Mouse (Mus musculus): ENCODE measurements around the gene Pafah2. TPM values are rescaled to one million over a fixed set of nuclear protein-coding genes. Genes with fewer than 3 reads are reported as not detected.

Gene Pafah2
- polyA plus RNA-seq, 1 experiment from 2014 or later = 32.5 TPM

- Histone ChIP-seq H3K9ac (ENCODE audit: low read length) (no peak overlapping the region), H3K9me3 (ENCODE audit: control insufficient read depth, low read length) (no peaks in the 10 kb centered on the region), H3K27me3 (replicated peaks; ENCODE audit: control insufficient read depth, insufficient read depth, low read length) (no peaks in the 10 kb centered on the region), H3K27ac (ENCODE audit: low read depth) (no peak overlapping the region), H3K4me1 (replicated peaks; ENCODE audit: control insufficient read depth, insufficient read depth, low read length) (0 out of 2 replicates have a peak, but pooled peaks cover 4% of the 10 kb centered on the region), H3K36me3 (ENCODE audit: control insufficient read depth, insufficient read depth, low read length) (peaks cover 27% of the 10 kb centered on the region; the same call in 1 of the 2 replicates), H3K4me2 (ENCODE audit: low read length) (no peak overlapping the region), H3K4me3 (ENCODE audit: low read depth, low read length) (no peak overlapping the region)
- no peak for ATAC-seq (replicated peaks; ENCODE audit: low FRiP score, low TSS enrichment, low read depth)
- WGBS = 43% methylated on average over 7 of the region's 7 CpGs
- DNase-seq (ENCODE audit: low spot score) = no peak
Measured at GRCm38 (mm10) chr4:134417111-134417510, 21.0 kb downstream of the Pafah2 start.

GRCm38 (mm10) chr4:134421971-134422370 lies 25.9 kb downstream of the Pafah2 start:
- DNase-seq (ENCODE audit: low spot score) = no peak
- no peak overlapping the region for H3K9ac ChIP-seq (ENCODE audit: low read length)
- H3K9me3 ChIP-seq (ENCODE audit: control insufficient read depth, low read length) = no peaks in the 10 kb centered on the region
- H3K4me3 ChIP-seq (ENCODE audit: low read depth, low read length) = no peak overlapping the region
- H3K36me3 ChIP-seq (ENCODE audit: control insufficient read depth, insufficient read depth, low read length) = peaks cover 40% of the 10 kb centered on the region
- 52% methylated on average over 11 of the region's 11 CpGs for WGBS
- H3K4me2 ChIP-seq (ENCODE audit: low read length) = no peak overlapping the region
- H3K27ac ChIP-seq (ENCODE audit: low read depth) = no peak overlapping the region
- no peaks in the 10 kb centered on the region for H3K4me1 ChIP-seq (replicated peaks; ENCODE audit: control insufficient read depth, insufficient read depth, low read length)
- H3K27me3 ChIP-seq (replicated peaks; ENCODE audit: control insufficient read depth, insufficient read depth, low read length) = no peaks in the 10 kb centered on the region
- ATAC-seq (replicated peaks; ENCODE audit: low FRiP score, low TSS enrichment, low read depth) = no peak

GRCm38 (mm10) chr4:134423949-134424348 lies 27.8 kb downstream of the Pafah2 start:
- no peak overlapping the region for H3K27ac ChIP-seq (ENCODE audit: low read depth)
- H3K9me3 ChIP-seq (ENCODE audit: control insufficient read depth, low read length) = no peaks in the 10 kb centered on the region
- H3K27me3 ChIP-seq (replicated peaks; ENCODE audit: control insufficient read depth, insufficient read depth, low read length) = no peaks in the 10 kb centered on the region
- no peak overlapping the region for H3K9ac ChIP-seq (ENCODE audit: low read length)
- H3K4me1 ChIP-seq (replicated peaks; ENCODE audit: control insufficient read depth, insufficient read depth, low read length) = no peaks in the 10 kb centered on the region
- no peak for ATAC-seq (replicated peaks; ENCODE audit: low FRiP score, low TSS enrichment, low read depth)
- peaks cover 31% of the 10 kb centered on the region for H3K36me3 ChIP-seq (ENCODE audit: control insufficient read depth, insufficient read depth, low read length)
- no peak overlapping the region for H3K4me3 ChIP-seq (ENCODE audit: low read depth, low read length)
- 91% methylated on average over 7 of the region's 7 CpGs for WGBS
- H3K4me2 ChIP-seq (ENCODE audit: low read length) = no peak overlapping the region
- no peak for DNase-seq (ENCODE audit: low spot score)

- H3K27me3 ChIP-seq (replicated peaks; ENCODE audit: control insufficient read depth, insufficient read depth, low read length) = no peaks in the 10 kb centered on the region
- no peak for ATAC-seq (replicated peaks; ENCODE audit: low FRiP score, low TSS enrichment, low read depth)
- H3K4me1 ChIP-seq (replicated peaks; ENCODE audit: control insufficient read depth, insufficient read depth, low read length) = peaks cover 3% of the 10 kb centered on the region
- no peak overlapping the region for H3K9ac ChIP-seq (ENCODE audit: low read length)
- no peak for DNase-seq (ENCODE audit: low spot score)
- peaks cover 31% of the 10 kb centered on the region for H3K36me3 ChIP-seq (ENCODE audit: control insufficient read depth, insufficient read depth, low read length)
- no peaks in the 10 kb centered on the region for H3K9me3 ChIP-seq (ENCODE audit: control insufficient read depth, low read length)
- H3K4me3 ChIP-seq (ENCODE audit: low read depth, low read length) = no peak overlapping the region
- no peak overlapping the region for H3K27ac ChIP-seq (ENCODE audit: low read depth)
- WGBS = 70% methylated on average over 7 of the region's 7 CpGs
- no peak overlapping the region for H3K4me2 ChIP-seq (ENCODE audit: low read length)
Measured at GRCm38 (mm10) chr4:134425088-134425487, 29.0 kb downstream of the Pafah2 start.

GRCm38 (mm10) chr4:134430381-134431004 lies 34.4 kb downstream of the Pafah2 start:
- Histone ChIP-seq H3K4me1 (replicated peaks; ENCODE audit: control insufficient read depth, insufficient read depth, low read length) (peaks cover 16% of the 10 kb centered on the region), H3K27me3 (replicated peaks; ENCODE audit: control insufficient read depth, insufficient read depth, low read length) (no peaks in the 10 kb centered on the region), H3K36me3 (ENCODE audit: control insufficient read depth, insufficient read depth, low read length) (peaks cover 6% of the 10 kb centered on the region), H3K9ac (ENCODE audit: low read length) (no peak overlapping the region), H3K4me3 (ENCODE audit: low read depth, low read length) (no peak overlapping the region), H3K9me3 (ENCODE audit: control insufficient read depth, low read length) (no peaks in the 10 kb centered on the region), H3K4me2 (ENCODE audit: low read length) (peak overlapping the region; percentile 34), H3K27ac (ENCODE audit: low read depth) (peak overlapping the region; percentile 85)
- ATAC-seq (replicated peaks; ENCODE audit: low FRiP score, low TSS enrichment, low read depth) (peak; percentile 76; the same call in 1 of the 2 replicates), DNase-seq (ENCODE audit: low spot score) (peak; percentile 84)
- WGBS = 28% methylated on average over 23 of the region's 23 CpGs

- H3K27ac ChIP-seq (ENCODE audit: low read depth) = no peak overlapping the region
- no peak overlapping the region for H3K9ac ChIP-seq (ENCODE audit: low read length)
- no peak overlapping the region for H3K4me2 ChIP-seq (ENCODE audit: low read length)
- no peaks in the 10 kb centered on the region for H3K9me3 ChIP-seq (ENCODE audit: control insufficient read depth, low read length)
- H3K27me3 ChIP-seq (replicated peaks; ENCODE audit: control insufficient read depth, insufficient read depth, low read length) = no peaks in the 10 kb centered on the region
- H3K36me3 ChIP-seq (ENCODE audit: control insufficient read depth, insufficient read depth, low read length) = no peaks in the 10 kb centered on the region
- 85% methylated on average over 15 of the region's 15 CpGs for WGBS
- no peak overlapping the region for H3K4me3 ChIP-seq (ENCODE audit: low read depth, low read length)
- ATAC-seq (replicated peaks; ENCODE audit: low FRiP score, low TSS enrichment, low read depth) = no peak
- DNase-seq (ENCODE audit: low spot score) = no peak
- H3K4me1 ChIP-seq (replicated peaks; ENCODE audit: control insufficient read depth, insufficient read depth, low read length) = peaks cover 16% of the 10 kb centered on the region
Measured at GRCm38 (mm10) chr4:134432686-134433360, 36.7 kb downstream of the Pafah2 start.

- 32% methylated on average over 7 of the region's 7 CpGs for WGBS
- ATAC-seq (replicated peaks; ENCODE audit: low FRiP score, low TSS enrichment, low read depth) = no peak
- no peak overlapping the region for H3K27ac ChIP-seq (ENCODE audit: low read depth)
Measured at GRCm38 (mm10) chr4:134436185-134436584, 40.1 kb downstream of the Pafah2 start.

GRCm38 (mm10) chr4:134436659-134437058 lies 40.5 kb downstream of the Pafah2 start:
- no peaks in the 10 kb centered on the region for H3K4me1 ChIP-seq (replicated peaks; ENCODE audit: control insufficient read depth, insufficient read depth, low read length)
- WGBS = 58% methylated on average over 10 of the region's 10 CpGs
- no peaks in the 10 kb centered on the region for H3K9me3 ChIP-seq (ENCODE audit: control insufficient read depth, low read length)
- ATAC-seq (replicated peaks; ENCODE audit: low FRiP score, low TSS enrichment, low read depth) = no peak
- H3K9ac ChIP-seq (ENCODE audit: low read length) = no peak overlapping the region
- no peak for DNase-seq (ENCODE audit: low spot score)
- H3K4me3 ChIP-seq (ENCODE audit: low read depth, low read length) = no peak overlapping the region
- no peak overlapping the region for H3K4me2 ChIP-seq (ENCODE audit: low read length)
- H3K36me3 ChIP-seq (ENCODE audit: control insufficient read depth, insufficient read depth, low read length) = no peaks in the 10 kb centered on the region
- H3K27me3 ChIP-seq (replicated peaks; ENCODE audit: control insufficient read depth, insufficient read depth, low read length) = no peaks in the 10 kb centered on the region
- no peak overlapping the region for H3K27ac ChIP-seq (ENCODE audit: low read depth)

More at GRCm38 (mm10) chr4:134436185-134436584, 40.1 kb downstream of the Pafah2 start:
- H3K9me3 ChIP-seq (ENCODE audit: control insufficient read depth, low read length) = no peaks in the 10 kb centered on the region
- peaks cover 2% of the 10 kb centered on the region for H3K4me1 ChIP-seq (replicated peaks; ENCODE audit: control insufficient read depth, insufficient read depth, low read length)
- no peak overlapping the region for H3K9ac ChIP-seq (ENCODE audit: low read length)
- H3K36me3 ChIP-seq (ENCODE audit: control insufficient read depth, insufficient read depth, low read length) = no peaks in the 10 kb centered on the region
- H3K4me2 ChIP-seq (ENCODE audit: low read length) = no peak overlapping the region
- no peaks in the 10 kb centered on the region for H3K27me3 ChIP-seq (replicated peaks; ENCODE audit: control insufficient read depth, insufficient read depth, low read length)
- DNase-seq (ENCODE audit: low spot score) = no peak
- H3K4me3 ChIP-seq (ENCODE audit: low read depth, low read length) = no peak overlapping the region

GRCm38 (mm10) chr4:134439119-134439518 lies 43.0 kb downstream of the Pafah2 start:
- H3K4me2 ChIP-seq (ENCODE audit: low read length) = no peak overlapping the region
- no peak for ATAC-seq (replicated peaks; ENCODE audit: low FRiP score, low TSS enrichment, low read depth)
- H3K27ac ChIP-seq (ENCODE audit: low read depth) = no peak overlapping the region
- DNase-seq (ENCODE audit: low spot score) = no peak
- H3K9ac ChIP-seq (ENCODE audit: low read length) = no peak overlapping the region
- H3K4me3 ChIP-seq (ENCODE audit: low read depth, low read length) = no peak overlapping the region
- H3K27me3 ChIP-seq (replicated peaks; ENCODE audit: control insufficient read depth, insufficient read depth, low read length) = no peaks in the 10 kb centered on the region
- H3K9me3 ChIP-seq (ENCODE audit: control insufficient read depth, low read length) = no peaks in the 10 kb centered on the region
- no peaks in the 10 kb centered on the region for H3K36me3 ChIP-seq (ENCODE audit: control insufficient read depth, insufficient read depth, low read length)
- no peaks in the 10 kb centered on the region for H3K4me1 ChIP-seq (replicated peaks; ENCODE audit: control insufficient read depth, insufficient read depth, low read length)
- 45% methylated on average over 3 of the region's 3 CpGs for WGBS
